Mouse (Mus musculus): ENCODE data around the gene Fam184a.
"Not testable (repeated sequence)": the region's sequence is repeated elsewhere in the genome, so short reads cannot be mapped to it uniquely, and the experiment has no call there.

The Fam184a gene

GRCm38 (mm10) chr10:53688952-53689584, 61.9 kb downstream of the Fam184a start:
- no peak for DNase-seq

- no peak for DNase-seq
These were observed 62.4 kb downstream of the Fam184a start for GRCm38 (mm10) chr10:53688533-53688932.

- DNase-seq: no peak
These were observed 63.0 kb downstream of the Fam184a start for GRCm38 (mm10) chr10:53687888-53688287.

- no peak for DNase-seq
These were observed 65.1 kb downstream of the Fam184a start for GRCm38 (mm10) chr10:53685806-53686205.

DNA sequence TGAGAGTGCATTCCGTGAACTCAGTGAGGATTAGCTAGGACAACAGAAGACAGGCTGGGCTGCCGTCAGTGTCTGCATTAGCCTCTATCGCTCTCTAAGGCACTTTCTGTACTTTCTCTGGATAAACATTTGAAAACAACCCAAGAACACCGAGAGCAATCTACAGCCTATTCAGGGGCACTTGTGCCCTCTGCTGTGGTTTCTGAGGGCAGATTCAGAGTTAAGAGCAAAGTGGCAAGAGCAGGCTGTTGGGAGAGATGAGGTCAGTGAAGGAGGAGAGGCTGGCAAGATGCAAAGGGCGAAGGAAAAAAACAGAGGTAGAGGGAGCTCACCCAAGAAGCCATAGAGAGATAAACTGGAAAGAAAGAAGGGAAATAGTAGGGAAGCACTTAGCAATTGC, 67.7 kb downstream of the Fam184a start:
- DNase-seq: no peak

DNA sequence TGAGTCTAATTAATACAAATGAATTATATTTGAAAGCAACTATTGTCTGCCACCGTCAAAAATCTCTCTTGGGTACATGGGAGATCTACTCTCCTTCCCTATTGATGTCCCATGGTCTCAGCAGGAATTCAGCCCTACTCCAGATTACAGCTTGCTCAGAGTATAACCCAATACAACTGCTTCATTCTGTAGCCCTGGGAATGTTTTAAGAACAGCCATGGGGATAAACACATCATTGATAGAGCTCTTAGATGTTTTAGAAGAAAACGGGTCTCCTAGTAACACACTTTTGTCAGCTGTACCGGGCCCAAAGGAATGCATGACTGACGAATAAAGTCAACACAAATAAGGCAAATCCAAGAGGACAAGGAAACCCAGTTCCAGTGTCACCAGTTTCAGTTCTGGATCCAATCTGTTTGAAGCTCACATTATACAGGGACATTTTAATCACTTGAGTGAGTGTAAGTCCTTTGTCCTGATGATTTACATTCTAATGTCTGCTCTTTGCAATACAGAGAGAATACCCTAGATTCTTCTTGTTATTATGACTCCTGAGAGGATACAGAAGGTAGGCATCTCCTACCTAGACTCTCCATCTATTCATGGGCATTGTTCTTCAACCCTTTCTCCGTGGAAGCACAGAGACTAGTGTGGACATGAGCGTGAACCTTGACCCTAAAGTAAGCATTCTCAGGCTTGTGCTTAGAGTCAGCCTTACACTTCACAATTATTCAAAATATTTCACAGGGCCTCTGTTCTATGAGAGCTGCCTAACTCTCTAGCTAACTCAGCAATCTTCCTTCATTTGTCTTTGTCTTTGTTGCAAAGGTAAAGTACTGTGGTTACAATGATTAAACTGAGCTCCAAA, 71.0 kb downstream of the Fam184a start:
- DNase-seq: no peak

GRCm38 (mm10) chr10:53661788-53662187, 89.1 kb downstream of the Fam184a start:
- DNase-seq: no peak

GRCm38 (mm10) chr10:53654239-53654638, 96.7 kb downstream of the Fam184a start:
- not testable (repeated sequence) for DNase-seq

DNA sequence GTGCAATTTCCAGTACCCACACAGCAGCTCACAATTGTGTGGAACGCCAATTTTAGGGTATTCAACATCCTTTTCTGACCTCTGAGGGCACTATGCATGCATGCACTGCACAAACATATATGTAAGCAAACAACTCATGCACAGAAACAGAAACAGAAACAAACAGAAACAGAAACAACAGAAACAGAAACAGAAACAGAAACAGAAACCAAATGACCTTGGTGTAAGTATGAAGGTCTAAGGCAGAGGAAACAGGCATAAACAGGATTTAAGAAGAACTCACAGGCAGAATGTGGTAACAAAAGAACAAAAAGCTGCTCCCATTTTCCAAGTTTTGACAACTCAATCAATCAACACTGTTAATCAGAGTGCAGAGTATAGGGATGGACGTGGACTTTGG, 100.2 kb downstream of the Fam184a start:
- DNase-seq: no peak

GRCm38 (mm10) chr10:53641507-53641906, 109.4 kb downstream of the Fam184a start:
- DNase-seq: peak; percentile 54 to 60

GRCm38 (mm10) chr10:53635246-53635971, 115.5 kb downstream of the Fam184a start:
- no peak for DNase-seq

DNA sequence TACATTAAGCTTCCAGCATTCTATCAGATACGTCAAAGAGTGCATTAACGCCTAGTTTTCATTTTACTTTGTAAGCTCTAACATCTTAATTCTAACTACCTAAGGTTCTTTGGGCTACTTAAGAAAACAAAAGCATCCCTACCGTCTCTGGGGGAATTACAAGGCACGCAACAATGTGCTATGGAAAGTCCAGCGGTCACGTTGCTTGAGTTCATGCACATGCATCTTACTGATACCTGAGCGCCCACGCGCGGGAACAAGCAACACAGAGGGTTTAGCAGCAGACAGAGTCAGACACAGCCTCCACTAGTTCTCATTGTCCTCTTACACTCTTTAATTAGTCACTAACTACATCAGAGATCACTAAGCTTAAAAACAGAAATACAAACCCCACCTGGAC, 116.8 kb downstream of the Fam184a start:
- no peak for DNase-seq

DNA sequence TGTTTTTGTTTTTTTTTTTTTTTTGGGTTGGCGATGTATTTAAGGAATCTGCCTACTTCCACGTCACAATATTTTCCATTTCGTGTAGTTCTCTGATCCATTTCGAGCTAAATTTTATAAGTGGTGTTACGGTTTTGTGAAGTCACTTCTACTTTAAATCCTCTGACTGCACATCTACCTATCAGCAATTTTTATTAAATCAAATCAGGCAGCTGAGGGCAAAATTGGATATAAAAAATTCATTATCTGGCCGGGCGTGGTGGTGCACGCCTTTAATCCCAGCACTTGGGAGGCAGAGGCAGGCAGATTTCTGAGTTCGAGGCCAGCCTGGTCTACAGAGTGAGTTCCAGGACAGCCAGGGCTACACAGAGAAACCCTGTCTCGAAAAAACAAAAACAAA, 120.6 kb downstream of the Fam184a start, which contains the start of gene Mcm9:
TSS of gene Mcm9 (minus strand) at position 101 of the 400 bp plus-strand sequence.
- DNase-seq: not testable (repeated sequence)

GRCm38 (mm10) chr10:53629918-53630250, 121.0 kb downstream of the Fam184a start:
- DNase-seq: peak; percentile 95 to 99

GRCm38 (mm10) chr10:53629247-53629917, 121.5 kb downstream of the Fam184a start:
- peak; percentile 97 to 99 for DNase-seq

DNA sequence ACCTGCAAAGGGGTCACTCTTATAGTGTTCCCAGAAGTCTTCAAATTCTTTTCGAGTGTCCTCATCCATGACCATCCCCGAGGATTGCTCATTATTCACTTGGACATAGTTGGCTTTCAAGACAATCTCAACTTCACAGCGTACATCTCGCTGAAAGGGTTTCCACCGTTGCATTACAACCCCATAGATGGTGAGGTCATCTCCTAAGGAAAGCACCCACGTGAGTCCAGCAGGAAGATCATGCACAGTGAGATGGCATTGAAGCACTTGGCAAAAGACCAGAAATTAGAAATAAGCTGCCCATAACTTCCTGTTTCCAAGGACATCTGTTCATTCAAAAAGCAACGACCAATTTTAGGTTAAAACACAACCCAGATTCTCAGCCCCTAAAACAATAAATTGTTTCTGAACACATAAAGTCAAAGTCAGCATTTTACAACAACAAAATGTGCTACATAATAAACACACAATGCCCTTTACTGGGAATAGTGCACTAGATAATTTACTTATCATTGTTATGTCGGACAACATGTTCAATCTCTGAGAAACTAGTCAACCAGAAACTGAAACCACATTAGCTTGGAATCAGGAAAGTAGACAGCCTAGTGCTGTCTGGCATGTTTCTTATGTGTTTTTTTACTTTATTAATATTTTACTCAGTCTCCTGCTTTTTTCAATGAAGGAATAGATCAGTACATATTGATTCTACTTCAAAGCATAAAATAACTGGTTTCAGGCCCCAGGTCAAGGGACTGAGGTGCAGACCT, 134.9 kb downstream of the Fam184a start:
- DNase-seq: no peak

DNA sequence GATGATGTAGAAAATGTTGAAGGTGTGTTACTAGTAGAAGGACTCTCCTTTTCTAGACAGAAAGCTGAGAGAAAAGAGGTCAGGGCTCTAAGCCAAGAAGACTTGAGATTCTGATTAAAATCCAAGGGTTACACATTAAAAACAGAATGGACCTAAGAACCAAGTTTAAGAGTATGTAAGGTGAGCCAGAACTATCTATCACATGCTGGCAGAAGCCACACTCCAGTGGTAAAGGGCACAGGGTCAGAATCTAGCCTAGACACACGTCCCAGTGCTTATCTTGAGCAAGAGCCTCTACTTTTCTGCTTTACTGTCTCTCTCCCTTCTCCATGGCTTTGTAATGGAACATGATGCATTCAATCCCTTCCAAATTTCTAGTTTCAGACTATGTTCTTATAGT, 137.0 kb downstream of the Fam184a start:
- no peak for DNase-seq

- DNase-seq: peak; percentile 76 to 87
These were observed 138.8 kb downstream of the Fam184a start for GRCm38 (mm10) chr10:53612172-53612571.

DNA sequence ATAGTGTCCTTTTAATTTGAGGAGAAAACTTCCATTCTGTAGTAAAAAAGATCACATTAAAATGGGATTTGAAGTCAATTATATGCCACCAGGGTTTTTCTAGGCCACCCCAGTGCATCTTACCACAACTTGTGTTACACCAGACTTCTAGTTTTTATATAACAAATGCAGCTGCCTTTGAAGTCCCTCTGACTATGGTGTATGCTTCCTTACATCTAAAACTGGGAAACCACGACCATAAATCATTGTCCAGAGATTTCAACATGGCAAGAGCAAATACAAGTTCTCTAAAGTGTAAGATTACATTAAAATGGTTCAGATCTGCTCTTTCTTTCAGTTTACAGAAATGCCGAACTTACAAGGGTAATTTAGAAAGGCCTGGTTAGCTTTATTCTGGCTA, 142.6 kb downstream of the Fam184a start:
- no peak for DNase-seq

DNA sequence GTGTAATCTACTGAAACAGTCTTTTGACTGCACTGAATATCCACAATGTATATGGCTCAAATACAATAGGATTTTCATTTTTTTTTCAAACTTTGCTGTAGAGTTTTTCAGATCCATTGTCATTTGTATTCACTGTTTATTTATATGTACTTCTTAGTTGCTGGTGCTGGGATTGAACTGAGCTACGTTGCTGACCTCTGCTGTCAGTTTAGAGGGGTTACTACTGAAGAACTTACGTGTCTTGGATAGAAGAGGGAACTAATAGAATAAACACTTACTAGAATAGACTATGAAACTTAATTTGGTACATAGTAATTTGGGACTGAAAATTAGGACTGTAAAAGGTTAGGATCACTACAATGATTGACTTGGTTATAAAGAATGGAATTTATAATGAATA, 145.6 kb downstream of the Fam184a start:
- no peak for DNase-seq

DNA sequence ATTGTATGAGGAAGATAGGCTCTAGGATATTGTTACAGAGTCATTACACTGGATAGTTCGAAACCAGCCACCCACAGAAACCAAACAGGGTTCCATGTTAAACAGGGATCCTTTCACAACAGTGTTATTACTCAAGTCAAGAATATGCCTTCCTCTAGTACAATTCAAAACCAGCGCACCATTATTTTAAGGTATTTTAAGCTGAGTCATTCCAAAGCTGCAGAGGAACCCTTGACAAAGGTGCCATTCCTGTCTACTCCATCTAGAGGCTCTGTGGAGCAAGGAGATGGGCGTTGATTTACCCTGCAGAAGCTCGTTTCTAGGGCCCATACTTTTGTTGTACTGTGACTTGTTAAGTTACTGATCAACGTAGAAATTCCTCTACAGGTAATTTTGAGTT, 152.1 kb downstream of the Fam184a start:
- DNase-seq: no peak

Data from cerebellum, adult 18-20 months (tissue).